Mouse (Mus musculus) ovary, adult 2 months (tissue): ENCODE results near the gene Lrfn2. TPM values are rescaled to one million over a fixed set of nuclear protein-coding genes. Genes with fewer than 3 reads are reported as not detected.

Experiments
- polyA plus RNA-seq: library from polyadenylated mRNA; depleted of rRNA; stranded (reverse); fragments of >200 nt; gene quantifications from 2 replicates; pipeline ENCODE4 v1.2.3, GENCODE M21; 2012; rRNA removed

The Lrfn2 gene
- polyA plus RNA-seq = 0.55 and 0.62 TPM in 2 replicates

DNA sequence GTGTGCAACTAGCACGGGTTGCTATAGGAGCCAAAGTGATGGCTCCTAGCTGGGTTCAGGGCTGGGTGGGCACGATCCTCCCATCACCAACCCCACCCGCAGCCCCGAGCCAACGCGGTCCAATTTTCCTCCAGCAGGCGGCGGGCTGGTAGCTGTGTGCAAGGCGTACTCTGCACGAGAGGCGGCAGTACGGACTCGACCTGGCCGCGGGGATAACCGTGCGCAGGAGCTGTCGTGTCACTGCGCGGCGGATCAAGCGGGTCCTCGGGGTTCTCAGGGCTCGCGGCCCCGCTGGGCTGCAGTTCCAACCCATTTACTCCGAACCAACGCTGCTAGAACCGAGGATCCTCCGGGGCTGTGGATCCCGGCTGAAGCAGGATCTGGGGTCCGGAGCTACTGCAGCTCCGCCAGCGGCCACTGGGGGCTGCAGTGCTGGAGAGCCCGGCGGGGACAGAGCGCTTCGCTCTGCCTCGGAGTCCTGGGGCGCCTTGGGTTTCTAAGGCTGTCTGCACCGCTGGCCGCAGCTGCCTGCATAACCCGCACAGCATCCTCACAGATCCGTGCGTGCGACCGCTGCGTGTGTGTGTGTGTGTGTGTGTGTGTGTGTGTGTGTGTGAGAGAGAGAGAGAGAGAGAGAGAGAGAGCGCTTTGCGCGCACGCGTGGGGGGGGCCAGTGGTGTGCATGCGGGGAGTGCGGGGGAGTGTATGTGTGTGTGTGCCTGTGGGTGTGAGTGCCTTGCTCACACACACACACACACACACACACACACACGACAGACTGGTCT is at the start of gene Lrfn2:
Lrfn2 (plus strand) TSS at position 759 of the 785 bp plus-strand sequence.

